Mouse (Mus musculus) intestine, embryonic 15.5 days (tissue): ENCODE data around the gene Loxl4. TPM values are rescaled to one million over a fixed set of nuclear protein-coding genes. Genes with fewer than 3 reads are reported as not detected.

ENCODE experiments used
- ATAC-seq: fragments of 200-750 bp; cut with Nextera tagmentation; 2 replicates; pipeline ENCODE4 v1.8.0; 2017; ENCODE audit warnings: moderate TSS enrichment, moderate library complexity
- H3K27ac ChIP-seq: fragments of 300-500 bp; sonication (generic); 2 replicates; pipeline ENCODE4 v1.5.1; 2015; ENCODE audit warnings: mild to moderate bottlenecking, inconsistent platforms
- H3K27me3 ChIP-seq: fragments of 300-500 bp; sonication (generic); replicated peaks from 2 replicates; pipeline ENCODE4 v1.6.1; 2015; ENCODE audit warnings: inconsistent platforms
- H3K36me3 ChIP-seq: fragments of 300-500 bp; sonication (generic); 2 replicates; pipeline ENCODE4 v1.6.1; 2015; ENCODE audit warnings: inconsistent platforms
- H3K4me1 ChIP-seq: fragments of 300-500 bp; sonication (generic); replicated peaks from 2 replicates; pipeline ENCODE4 v1.6.1; 2015; ENCODE audit warnings: inconsistent platforms
- H3K4me2 ChIP-seq: fragments of 300-500 bp; sonication (generic); replicated peaks from 2 replicates; pipeline ENCODE4 v1.6.1; 2015; ENCODE audit warnings: mild to moderate bottlenecking, inconsistent platforms
- H3K4me3 ChIP-seq: fragments of 300-500 bp; sonication (generic); replicated peaks from 2 replicates; pipeline ENCODE4 v1.5.1; 2015; ENCODE audit warnings: inconsistent platforms
- H3K9ac ChIP-seq: fragments of 300-500 bp; sonication (generic); 2 replicates; pipeline ENCODE4 v1.6.1; 2015; ENCODE audit warnings: inconsistent platforms
- H3K9me3 ChIP-seq: fragments of 300-500 bp; sonication (generic); 2 replicates; pipeline ENCODE4 v1.6.1; 2016; ENCODE audit warnings: inconsistent platforms
- WGBS: fragments of 180-500 bp; shearing (Covaris S2); methylation state at CpG from one replicate; pipeline ENCODE4 v1.1.7; 2015; 5-methylcytosine and 5-hydroxymethylcytosine counted together
- polyA plus RNA-seq: library from polyadenylated mRNA; unstranded; fragments of >200 nt; fragmentation: Nextera tagmentation; extraction: Ambion mirVana; gene quantifications from 2 replicates; pipeline ENCODE4 v1.2.1, GENCODE M21; 2015

The Loxl4 gene
- polyA plus RNA-seq, 1 experiment from 2014 or later, result 1.9 TPM

- Histone ChIP-seq H3K27me3 (no peaks in the 10 kb centered on the region), H3K27ac (no peak overlapping the region), H3K9me3 (no peaks in the 10 kb centered on the region), H3K36me3 (peaks cover 9% of the 10 kb centered on the region; the same call in 1 of the 2 replicates), H3K9ac (no peak overlapping the region), H3K4me2 (no peak overlapping the region), H3K4me1 (no peaks in the 10 kb centered on the region), H3K4me3 (no peak overlapping the region)
- ATAC-seq, result no peak
- WGBS, result 75% methylated on average over 3 of the region's 3 CpGs
These were observed 53.9 kb downstream of the Loxl4 start for GRCm38 (mm10) chr19:42558701-42559100.

Other genes starting within 250 kb of the Loxl4 start
- gene Crtac1, start 181.0 kb downstream of the Loxl4 start, polyA plus RNA-seq, result 5.3 and 5.8 TPM in 2 replicates
- 17.3 and 21.4 TPM in 2 replicates for gene R3hcc1l, start 94.1 kb downstream of the Loxl4 start, polyA plus RNA-seq
- gene Pyroxd2, start 140.0 kb upstream of the Loxl4 start, polyA plus RNA-seq, result 5.9 and 6.3 TPM in 2 replicates
- 16.7 and 17.0 TPM in 2 replicates for gene Hps1, start 167.2 kb upstream of the Loxl4 start, polyA plus RNA-seq